Mouse (Mus musculus) lung, embryonic 14.5 days (tissue): ENCODE results near the gene Mef2d. TPM values are rescaled to one million over a fixed set of nuclear protein-coding genes. Genes with fewer than 3 reads are reported as not detected.
A peak's percentile ranks its signal among the peaks of the same experiment; 100 is the strongest.

ENCODE experiments used
- ATAC-seq: fragments of 200-750 bp; cut with Nextera tagmentation; 2 replicates; pipeline ENCODE4 v1.8.0; 2017; ENCODE audit warnings: mild to moderate bottlenecking, moderate TSS enrichment, moderate library complexity; ENCODE audit not compliant: insufficient read depth
- DNase-seq: peaks from one replicate; pipeline ENCODE4 v3.0.0-alpha.2; 2015
- H3K27ac ChIP-seq: fragments of 300-500 bp; sonication (generic); 2 replicates; pipeline ENCODE4 v1.5.1; 2014; ENCODE audit warnings: low read depth, mild to moderate bottlenecking, moderate library complexity
- H3K27me3 ChIP-seq: fragments of 300-500 bp; sonication (generic); 2 replicates; pipeline ENCODE4 v1.6.1; 2014; ENCODE audit warnings: low read length, control low read depth; ENCODE audit not compliant: insufficient read depth
- H3K36me3 ChIP-seq: fragments of 300-500 bp; sonication (generic); 2 replicates; pipeline ENCODE4 v1.6.1; 2014; ENCODE audit warnings: control low read depth; ENCODE audit not compliant: insufficient read depth
- H3K4me1 ChIP-seq: fragments of 300-500 bp; sonication (generic); 2 replicates; pipeline ENCODE4 v1.6.1; 2014; ENCODE audit warnings: antibody characterized with exemption, control low read depth; ENCODE audit not compliant: insufficient read depth
- H3K4me2 ChIP-seq: fragments of 300-500 bp; sonication (generic); 2 replicates; pipeline ENCODE4 v1.6.1; 2014; ENCODE audit warnings: mild to moderate bottlenecking
- H3K4me3 ChIP-seq: fragments of 300-500 bp; sonication (generic); 2 replicates; pipeline ENCODE4 v1.5.1; 2014; ENCODE audit warnings: low read depth, low read length
- H3K9ac ChIP-seq: fragments of 300-500 bp; sonication (generic); 2 replicates; pipeline ENCODE4 v1.6.1; 2014
- H3K9me3 ChIP-seq: fragments of 300-500 bp; sonication (generic); 2 replicates; pipeline ENCODE4 v1.6.1; 2016; ENCODE audit warnings: low read depth, low read length, control low read depth
- CTCF ChIP-seq: IDR thresholded peaks from 2 replicates; pipeline ENCODE4 v1.5.1; 2016; ENCODE audit warnings: antibody characterized with exemption, low read depth
- WGBS: fragments of 180-500 bp; shearing (Covaris S2); extraction: QIAGEN DNeasy Blood & Tissue Kit; methylation state at CpG from one replicate; pipeline ENCODE4 v1.1.7; 2014; 5-methylcytosine and 5-hydroxymethylcytosine counted together
- polyA plus RNA-seq: library from polyadenylated mRNA; unstranded; fragments of >200 nt; fragmentation: Nextera tagmentation; extraction: Ambion mirVana; gene quantifications from 2 replicates; pipeline ENCODE4 v1.2.1, GENCODE M21; 2014

Mef2d gene
- polyA plus RNA-seq, 1 experiment from 2014 or later = 25.4 TPM

DNA sequence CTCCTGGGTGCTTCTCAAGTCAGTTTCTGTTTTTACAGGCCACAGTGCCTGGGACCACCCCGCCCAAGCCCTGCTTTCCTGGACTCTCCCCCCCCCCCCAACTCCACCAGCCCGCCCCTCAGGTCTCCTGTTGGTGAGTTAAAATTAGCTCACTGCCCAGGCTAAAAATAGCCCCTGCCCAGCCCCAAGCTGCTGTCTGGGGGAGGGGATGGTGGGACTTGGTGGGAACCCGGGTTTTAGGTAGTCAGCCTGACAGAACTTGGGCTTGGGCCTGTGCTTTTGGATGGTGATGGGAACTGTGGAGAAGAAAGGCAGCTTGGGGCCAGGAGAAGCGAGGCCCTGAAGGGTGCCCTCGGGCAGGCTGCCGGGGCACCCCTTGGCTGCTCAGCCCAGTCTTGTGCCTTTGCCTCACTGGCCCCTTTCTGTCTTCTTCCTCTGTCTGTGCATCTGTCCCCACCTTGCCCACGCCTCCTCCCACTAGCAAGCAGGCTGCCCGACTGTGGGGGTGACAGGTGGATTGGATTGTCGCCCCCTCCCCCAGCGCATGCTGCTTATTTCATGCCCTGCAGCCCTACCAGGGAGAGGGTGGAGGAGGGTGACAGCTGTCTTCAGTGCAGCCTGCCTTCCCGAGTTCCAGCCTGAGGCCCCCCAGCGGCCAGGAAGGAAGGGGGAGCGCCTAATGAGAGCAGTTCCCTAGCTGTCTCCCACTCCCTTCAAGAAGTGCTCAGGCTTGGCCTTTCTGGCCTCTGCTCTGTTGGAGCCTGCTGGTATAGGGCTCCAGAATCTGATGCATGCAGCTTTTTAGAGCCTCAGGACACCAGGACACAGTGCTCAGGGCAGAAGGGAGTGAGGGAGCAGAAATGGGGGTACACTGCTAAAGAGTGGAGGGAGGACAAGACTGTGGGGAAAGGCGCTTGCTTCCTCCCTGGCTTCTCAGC, 8.2 kb downstream of the Mef2d start:
- peak overlapping the region; percentile 73; the same call in 1 of the 2 replicates for H3K27ac ChIP-seq
- no peaks in the 10 kb centered on the region for H3K9me3 ChIP-seq
- peak overlapping the region; percentile 4 for H3K9ac ChIP-seq
- peak overlapping the region; percentile 47 for H3K4me2 ChIP-seq
- DNase-seq (peak; percentile 31), ATAC-seq (no peak)
- H3K36me3 ChIP-seq = peaks cover 7% of the 10 kb centered on the region
- no peak overlapping the region for H3K4me3 ChIP-seq
- H3K4me1 ChIP-seq = peaks cover 33% of the 10 kb centered on the region
- no peaks in the 10 kb centered on the region for H3K27me3 ChIP-seq
- 26% methylated on average over 14 of the region's 14 CpGs for WGBS
- TF ChIP-seq CTCF = peak; percentile 43; the same call in 1 of the 2 replicates

DNA sequence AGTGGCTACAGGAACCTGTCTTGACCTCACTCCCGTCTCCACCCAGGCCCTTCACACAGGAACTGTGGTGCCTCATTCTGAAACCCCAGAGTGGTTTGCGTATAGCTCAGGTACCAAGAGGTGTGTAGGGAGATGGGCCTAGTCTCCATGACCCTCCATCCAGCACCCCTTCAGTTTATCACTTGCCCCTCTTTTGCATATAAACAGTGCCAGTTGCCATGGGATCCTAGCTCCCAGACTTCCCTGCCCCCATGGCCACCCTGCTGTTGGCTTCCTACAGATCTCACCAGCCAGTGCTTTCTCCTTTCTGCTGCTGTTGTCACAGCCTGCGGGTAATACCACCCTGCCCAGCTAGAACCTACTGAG, 8.8 kb downstream of the Mef2d start:
- Histone ChIP-seq H3K4me2 (peak overlapping the region; percentile 47; the same call in 1 of the 2 replicates), H3K9ac (no peak overlapping the region; the same call in 1 of the 2 replicates), H3K27ac (peak overlapping the region; percentile 73; the same call in 1 of the 2 replicates), H3K27me3 (no peaks in the 10 kb centered on the region), H3K4me1 (peaks cover 28% of the 10 kb centered on the region), H3K9me3 (no peaks in the 10 kb centered on the region), H3K36me3 (peaks cover 14% of the 10 kb centered on the region), H3K4me3 (no peak overlapping the region)
- DNase-seq (no peak), ATAC-seq (no peak)
- no peak for TF ChIP-seq CTCF
- WGBS = 68% methylated on average over 3 of the region's 3 CpGs

DNA sequence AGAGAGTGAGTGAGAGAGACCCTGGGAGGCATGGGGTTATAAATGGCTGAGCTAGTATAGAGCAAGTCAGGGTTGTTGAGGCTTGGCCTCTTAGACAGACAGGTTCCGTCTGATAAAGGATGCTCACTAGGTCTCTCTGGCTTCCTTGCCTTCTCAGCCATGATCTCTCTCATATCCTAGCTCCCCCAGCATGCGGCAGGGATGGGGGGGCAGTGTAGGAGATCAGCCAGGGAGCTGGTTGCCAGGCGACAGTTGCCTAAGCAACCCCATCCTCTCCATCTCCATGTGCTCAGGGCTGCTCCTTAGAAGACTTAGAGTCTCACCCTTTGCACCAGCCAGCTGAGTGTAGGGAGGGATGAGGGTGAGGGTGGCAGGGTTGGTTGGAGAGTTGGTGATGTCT, 9.9 kb downstream of the Mef2d start:
- ATAC-seq (no peak), DNase-seq (no peak)
- H3K4me2 ChIP-seq = no peak overlapping the region
- WGBS = 73% methylated on average over 3 of the region's 3 CpGs
- H3K36me3 ChIP-seq = peaks cover 24% of the 10 kb centered on the region
- H3K9me3 ChIP-seq = no peaks in the 10 kb centered on the region
- no peak overlapping the region for H3K27ac ChIP-seq
- H3K4me1 ChIP-seq = peaks cover 28% of the 10 kb centered on the region
- TF ChIP-seq CTCF = no peak
- no peak overlapping the region for H3K4me3 ChIP-seq
- H3K27me3 ChIP-seq = no peaks in the 10 kb centered on the region
- no peak overlapping the region for H3K9ac ChIP-seq

DNA sequence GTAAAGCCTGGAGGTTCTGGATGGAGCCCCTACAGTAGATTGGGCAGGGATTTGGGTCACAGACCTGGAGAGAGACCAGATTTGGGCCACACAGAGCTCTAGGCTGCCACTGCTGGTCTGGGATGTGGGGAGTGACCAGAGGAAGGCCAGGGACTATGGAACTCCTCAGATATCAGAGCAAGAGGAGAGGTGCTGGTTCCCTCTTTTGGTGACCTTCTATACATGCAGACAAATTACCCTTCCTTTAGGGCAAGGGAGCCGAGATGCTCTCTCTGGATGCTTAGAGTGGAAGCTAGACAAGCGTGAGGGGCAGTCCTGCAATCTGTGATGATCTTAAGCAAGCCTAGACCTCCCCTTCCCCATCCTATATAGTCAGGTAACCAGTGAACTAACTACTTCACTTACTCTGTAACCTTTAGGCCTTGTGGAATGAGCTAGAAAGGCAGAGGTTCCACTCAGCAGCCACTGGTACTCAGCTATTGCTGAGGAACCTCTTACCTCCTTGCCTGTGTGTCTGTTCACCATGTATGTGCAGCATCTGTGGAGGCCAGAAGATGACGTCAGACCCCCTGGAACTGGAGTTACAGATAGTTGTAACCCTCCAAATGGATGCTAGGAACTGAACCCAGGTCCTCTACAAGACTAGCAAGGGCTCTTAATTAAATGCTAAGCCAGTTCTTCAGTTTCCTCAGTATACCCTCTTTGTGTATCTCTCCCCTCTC, 11.3 kb downstream of the Mef2d start:
- Histone ChIP-seq H3K4me2 (no peak overlapping the region), H3K36me3 (peaks cover 37% of the 10 kb centered on the region), H3K27me3 (no peaks in the 10 kb centered on the region), H3K9me3 (no peaks in the 10 kb centered on the region), H3K4me1 (peaks cover 21% of the 10 kb centered on the region), H3K27ac (no peak overlapping the region), H3K9ac (no peak overlapping the region), H3K4me3 (no peak overlapping the region)
- WGBS = 82% methylated on average over 3 of the region's 3 CpGs
- TF ChIP-seq CTCF = no peak
- ATAC-seq (no peak), DNase-seq (no peak)

DNA sequence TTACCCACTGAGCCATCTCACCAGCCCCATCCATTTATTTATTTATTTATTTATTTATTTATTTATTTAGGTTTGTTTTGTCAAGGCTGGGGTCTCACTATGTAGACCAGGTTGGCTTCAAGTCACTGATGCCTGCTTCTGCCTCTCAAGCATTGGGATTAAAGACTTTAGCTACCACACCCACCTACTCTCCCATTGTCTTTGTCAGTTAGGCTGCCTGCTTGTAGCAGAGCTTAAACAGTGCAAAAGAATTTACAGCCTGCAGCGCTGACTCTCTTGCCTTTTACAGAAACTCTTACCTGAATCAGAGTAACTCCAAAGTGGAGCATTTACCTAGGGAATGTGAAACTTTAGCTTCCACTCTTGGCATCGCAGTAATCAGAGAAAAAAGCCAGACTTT, 12.1 kb downstream of the Mef2d start:
- Histone ChIP-seq H3K4me2 (no peak overlapping the region), H3K27ac (no peak overlapping the region), H3K4me3 (no peak overlapping the region), H3K9ac (no peak overlapping the region), H3K36me3 (peaks cover 45% of the 10 kb centered on the region), H3K27me3 (no peaks in the 10 kb centered on the region), H3K4me1 (peaks cover 17% of the 10 kb centered on the region), H3K9me3 (no peaks in the 10 kb centered on the region)
- ATAC-seq (no peak), DNase-seq (no peak)
- 86% methylated on average over 2 of the region's 2 CpGs for WGBS
- TF ChIP-seq CTCF = no peak

DNA sequence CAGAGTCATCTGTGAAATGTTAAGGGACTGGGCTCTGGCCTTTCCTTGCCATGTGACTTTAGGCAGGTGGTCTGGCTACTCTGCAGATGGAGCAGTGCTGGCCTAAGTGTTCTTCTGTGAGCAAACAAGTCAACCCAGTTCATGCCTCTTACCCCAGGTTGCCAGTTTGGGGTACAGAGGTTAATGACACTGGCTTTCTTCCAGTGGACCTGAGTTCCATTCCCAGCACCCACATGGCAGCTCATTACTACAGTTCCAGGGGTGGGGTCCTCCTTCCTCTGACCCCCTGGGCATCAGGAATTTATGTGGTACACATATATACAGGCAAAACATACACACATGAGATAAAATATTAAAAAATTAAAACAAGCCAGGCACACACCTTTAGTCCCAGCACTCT, 14.6 kb downstream of the Mef2d start:
- H3K4me1 ChIP-seq = no peaks in the 10 kb centered on the region
- no peak overlapping the region for H3K4me2 ChIP-seq
- H3K27me3 ChIP-seq = no peaks in the 10 kb centered on the region
- no peak for TF ChIP-seq CTCF
- H3K9me3 ChIP-seq = no peaks in the 10 kb centered on the region
- H3K9ac ChIP-seq = no peak overlapping the region
- H3K4me3 ChIP-seq = no peak overlapping the region
- ATAC-seq = no peak
- DNase-seq = no peak
- H3K36me3 ChIP-seq = peaks cover 71% of the 10 kb centered on the region
- no peak overlapping the region for H3K27ac ChIP-seq
